Mouse (Mus musculus) hindbrain, embryonic 11.5 days (tissue): ENCODE measurements at regions not wholly inside any gene's neighbourhood (a gene's known extent, or its start where the extent isn't known, plus 50 kb on each side); places are given as distances from the start of the nearest gene placed in this dataset.

Source experiments
- ATAC-seq: fragments of 200-750 bp; cut with Nextera tagmentation; 2 replicates; pipeline ENCODE4 v1.8.0; 2017; ENCODE audit warnings: mild to moderate bottlenecking, moderate TSS enrichment, moderate library complexity; ENCODE audit not compliant: low FRiP score
- DNase-seq: peaks from one replicate; pipeline ENCODE4 v3.0.0-alpha.2; 2015; ENCODE audit warnings: low spot score
- H3K27ac ChIP-seq: fragments of 300-500 bp; sonication (generic); 2 replicates; pipeline ENCODE4 v1.5.1; 2014; ENCODE audit warnings: mild to moderate bottlenecking, low read depth, low read length
- H3K27me3 ChIP-seq: fragments of 300-500 bp; sonication (generic); 2 replicates; pipeline ENCODE4 v1.6.1; 2014; ENCODE audit warnings: mild to moderate bottlenecking, low read length, moderate library complexity, mixed read lengths; ENCODE audit not compliant: control insufficient read depth, insufficient read depth
- H3K36me3 ChIP-seq: fragments of 300-500 bp; sonication (generic); 2 replicates; pipeline ENCODE4 v1.6.1; 2014; ENCODE audit warnings: mild to moderate bottlenecking, low read length, moderate library complexity, mixed read lengths; ENCODE audit not compliant: control insufficient read depth, insufficient read depth
- H3K4me1 ChIP-seq: fragments of 300-500 bp; sonication (generic); replicated peaks from 2 replicates; pipeline ENCODE4 v1.6.1; 2014; ENCODE audit warnings: low read length, mixed read lengths; ENCODE audit not compliant: control insufficient read depth, insufficient read depth
- H3K4me2 ChIP-seq: fragments of 300-500 bp; sonication (generic); replicated peaks from 2 replicates; pipeline ENCODE4 v1.6.1; 2014; ENCODE audit warnings: mild to moderate bottlenecking, low read depth, low read length
- H3K4me3 ChIP-seq: fragments of 300-500 bp; sonication (generic); 2 replicates; pipeline ENCODE4 v1.5.1; 2014; ENCODE audit warnings: low read depth, low read length
- H3K9ac ChIP-seq: fragments of 300-500 bp; sonication (generic); 2 replicates; pipeline ENCODE4 v1.6.1; 2014; ENCODE audit warnings: low read depth, low read length
- H3K9me3 ChIP-seq: fragments of 300-500 bp; sonication (generic); 2 replicates; pipeline ENCODE4 v1.6.1; 2016; ENCODE audit warnings: low read length; ENCODE audit not compliant: control insufficient read depth
- WGBS: fragments of 180-500 bp; shearing (Covaris S2); extraction: QIAGEN DNeasy Blood & Tissue Kit; methylation state at CpG from one replicate; pipeline ENCODE4 v1.1.7; 2014; 5-methylcytosine and 5-hydroxymethylcytosine counted together

GRCm38 (mm10) chr16:49578976-49579375 lies 120.1 kb upstream of the Ift57 start:
- Histone ChIP-seq H3K36me3 (no peaks in the 10 kb centered on the region), H3K27me3 (no peaks in the 10 kb centered on the region), H3K4me2 (no peak overlapping the region), H3K9me3 (no peaks in the 10 kb centered on the region), H3K9ac (no peak overlapping the region), H3K4me1 (no peaks in the 10 kb centered on the region), H3K27ac (no peak overlapping the region), H3K4me3 (no peak overlapping the region)
- no peak for DNase-seq
- 93% methylated on average over 4 of the region's 4 CpGs for WGBS
- ATAC-seq: no peak

GRCm38 (mm10) chr16:49580708-49581107 lies 118.3 kb upstream of the Ift57 start:
- Histone ChIP-seq H3K36me3 (no peaks in the 10 kb centered on the region), H3K9me3 (no peaks in the 10 kb centered on the region), H3K27ac (no peak overlapping the region), H3K27me3 (no peaks in the 10 kb centered on the region), H3K4me2 (no peak overlapping the region), H3K9ac (no peak overlapping the region), H3K4me1 (no peaks in the 10 kb centered on the region), H3K4me3 (no peak overlapping the region)
- DNase-seq: no peak
- WGBS: 90% methylated on average over 6 of the region's 6 CpGs
- no peak for ATAC-seq

- ATAC-seq (no peak), DNase-seq (no peak)
- H3K27me3 ChIP-seq: no peaks in the 10 kb centered on the region
- H3K4me1 ChIP-seq: no peaks in the 10 kb centered on the region
- no peak overlapping the region for H3K27ac ChIP-seq
- no peak overlapping the region for H3K4me3 ChIP-seq
- H3K36me3 ChIP-seq: no peaks in the 10 kb centered on the region
- 90% methylated on average over 2 of the region's 2 CpGs for WGBS
- no peak overlapping the region for H3K4me2 ChIP-seq
- no peaks in the 10 kb centered on the region for H3K9me3 ChIP-seq
- H3K9ac ChIP-seq: no peak overlapping the region
These were observed 92.5 kb upstream of the Ift57 start for GRCm38 (mm10) chr16:49606500-49606899.

GRCm38 (mm10) chr16:49614801-49615200 lies 84.2 kb upstream of the Ift57 start:
- 92% methylated on average over 3 of the region's 3 CpGs for WGBS

GRCm38 (mm10) chr16:49615342-49616020 lies 83.6 kb upstream of the Ift57 start:
- Histone ChIP-seq H3K36me3 (no peaks in the 10 kb centered on the region), H3K27me3 (no peaks in the 10 kb centered on the region), H3K27ac (no peak overlapping the region), H3K4me1 (no peaks in the 10 kb centered on the region), H3K4me2 (no peak overlapping the region), H3K9me3 (no peaks in the 10 kb centered on the region; the same call in 1 of the 2 replicates), H3K9ac (no peak overlapping the region), H3K4me3 (no peak overlapping the region)
- DNase-seq (no peak), ATAC-seq (no peak)
- WGBS: 84% methylated on average over 20 of the region's 20 CpGs

More at GRCm38 (mm10) chr16:49614801-49615200, 84.2 kb upstream of the Ift57 start:
- no peak overlapping the region for H3K4me2 ChIP-seq
- no peak for ATAC-seq
- no peak overlapping the region for H3K4me3 ChIP-seq
- no peak overlapping the region for H3K9ac ChIP-seq
- no peak overlapping the region for H3K27ac ChIP-seq
- H3K9me3 ChIP-seq: no peaks in the 10 kb centered on the region; the same call in 1 of the 2 replicates
- H3K4me1 ChIP-seq: no peaks in the 10 kb centered on the region
- H3K36me3 ChIP-seq: no peaks in the 10 kb centered on the region
- no peaks in the 10 kb centered on the region for H3K27me3 ChIP-seq
- no peak for DNase-seq

GRCm38 (mm10) chr16:49616263-49616872 lies 82.7 kb upstream of the Ift57 start:
- ATAC-seq (no peak), DNase-seq (no peak)
- Histone ChIP-seq H3K4me3 (no peak overlapping the region), H3K27ac (no peak overlapping the region), H3K9me3 (no peaks in the 10 kb centered on the region; the same call in 1 of the 2 replicates), H3K4me1 (no peaks in the 10 kb centered on the region), H3K27me3 (no peaks in the 10 kb centered on the region), H3K4me2 (no peak overlapping the region), H3K9ac (no peak overlapping the region), H3K36me3 (no peaks in the 10 kb centered on the region)
- WGBS: 80% methylated on average over 13 of the region's 13 CpGs

GRCm38 (mm10) chr16:49633502-49633901 lies 65.5 kb upstream of the Ift57 start:
- no peaks in the 10 kb centered on the region for H3K9me3 ChIP-seq
- H3K36me3 ChIP-seq: no peaks in the 10 kb centered on the region
- no peaks in the 10 kb centered on the region for H3K27me3 ChIP-seq
- no peak overlapping the region for H3K27ac ChIP-seq
- H3K4me1 ChIP-seq: no peaks in the 10 kb centered on the region
- ATAC-seq: no peak
- H3K9ac ChIP-seq: no peak overlapping the region
- DNase-seq: no peak
- no peak overlapping the region for H3K4me2 ChIP-seq
- no peak overlapping the region for H3K4me3 ChIP-seq
- 95% methylated on average over 5 of the region's 5 CpGs for WGBS

- WGBS: 92% methylated on average over 8 of the region's 8 CpGs
These were observed 63.5 kb upstream of the Ift57 start for GRCm38 (mm10) chr16:49635506-49635905.

GRCm38 (mm10) chr16:49636467-49636866 lies 62.6 kb upstream of the Ift57 start:
- Histone ChIP-seq H3K4me2 (no peak overlapping the region), H3K4me3 (no peak overlapping the region), H3K9me3 (no peaks in the 10 kb centered on the region), H3K36me3 (no peaks in the 10 kb centered on the region), H3K4me1 (no peaks in the 10 kb centered on the region), H3K27ac (no peak overlapping the region), H3K27me3 (no peaks in the 10 kb centered on the region), H3K9ac (no peak overlapping the region)
- WGBS: 100% methylated on average over 1 of the region's 1 CpGs
- ATAC-seq (no peak), DNase-seq (no peak)

More at GRCm38 (mm10) chr16:49635506-49635905, 63.5 kb upstream of the Ift57 start:
- H3K9me3 ChIP-seq: no peaks in the 10 kb centered on the region
- no peaks in the 10 kb centered on the region for H3K36me3 ChIP-seq
- ATAC-seq (no peak), DNase-seq (no peak)
- H3K27me3 ChIP-seq: no peaks in the 10 kb centered on the region
- no peaks in the 10 kb centered on the region for H3K4me1 ChIP-seq
- H3K27ac ChIP-seq: no peak overlapping the region
- no peak overlapping the region for H3K4me3 ChIP-seq
- H3K9ac ChIP-seq: no peak overlapping the region
- no peak overlapping the region for H3K4me2 ChIP-seq
